Mouse (Mus musculus) layer of hippocampus, postnatal 14 days (tissue): ENCODE measurements around the gene Cacnb2. TPM values are rescaled to one million over a fixed set of nuclear protein-coding genes. Genes with fewer than 3 reads are reported as not detected.

Experiments used
- DNase-seq, 2 experiments: peaks; one replicate each; pipeline ENCODE4 v3.0.0; 2021 to 2022; ENCODE audit warnings: low spot score in 2 of 2, mixed read lengths in 1 of 2
- long read RNA-seq, 2 experiments: library from polyadenylated mRNA; stranded (forward); transcript quantifications; one replicate each; pipeline ENCODE4 v2.0.0; 2021
- total RNA-seq, 2 experiments: library from RNA; stranded (reverse); gene quantifications; 2 replicates each; pipeline ENCODE4 v1.2.3; 2021

Cacnb2 gene
- total RNA-seq: 10 to 100 TPM; 72.3 to 81.4 TPM
- long read RNA-seq, experiment 1, full-length matches to known transcripts: 6 of 21 reads
- long read RNA-seq, experiment 1, partial matches to known transcripts: 13 of 21 reads
- long read RNA-seq, experiment 1, other reads (novel, unspliced or antisense): 2 of 21 reads
- long read RNA-seq, experiment 2, full-length matches to known transcripts: 7 of 26 reads
- long read RNA-seq, experiment 2, partial matches to known transcripts: 11 of 26 reads
- long read RNA-seq, experiment 2, other reads (novel, unspliced or antisense): 8 of 26 reads

DNA sequence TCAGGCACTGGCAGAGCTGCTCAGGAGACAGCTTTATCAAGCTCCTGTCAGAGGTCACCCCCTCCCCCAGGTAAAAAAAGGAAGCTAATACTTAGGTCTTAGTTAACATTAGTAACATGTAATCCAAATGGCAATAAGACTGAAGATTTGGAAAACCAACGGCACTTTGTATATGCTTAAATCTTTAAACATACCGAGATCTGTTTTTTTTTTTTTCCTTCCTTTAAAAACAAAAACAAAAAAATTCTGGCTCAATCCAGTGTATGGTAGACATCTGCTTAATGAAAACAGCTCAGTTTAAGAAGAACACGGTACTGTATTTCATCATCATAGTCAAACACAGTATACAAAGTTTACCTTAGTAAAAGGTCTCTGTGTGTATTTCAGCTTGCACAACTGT is at the start of gene Cacnb2:
Cacnb2 (plus strand) TSS at position 301 of the 400 bp plus-strand sequence.
- DNase-seq: no peak

DNA sequence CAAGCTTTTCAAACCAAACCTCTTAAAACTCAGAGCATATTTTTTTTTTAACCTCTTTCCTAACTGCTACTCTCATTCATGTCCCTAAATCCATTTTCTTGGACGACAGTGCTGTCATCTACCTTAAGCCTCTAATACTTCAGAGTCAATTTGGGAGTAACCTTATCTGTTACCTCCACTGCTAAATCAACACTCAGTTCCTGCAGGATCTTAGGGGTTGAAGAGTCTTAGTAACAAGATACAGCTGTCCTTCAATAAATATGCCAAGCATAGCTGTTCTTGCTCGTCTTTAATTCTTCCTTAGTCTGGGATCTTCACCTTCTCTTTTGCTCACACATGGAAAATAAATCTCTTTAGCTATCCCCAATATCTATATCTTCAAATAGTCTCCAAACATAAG is 34.9 kb upstream of the Cacnb2 start:
- no peak for DNase-seq

DNA sequence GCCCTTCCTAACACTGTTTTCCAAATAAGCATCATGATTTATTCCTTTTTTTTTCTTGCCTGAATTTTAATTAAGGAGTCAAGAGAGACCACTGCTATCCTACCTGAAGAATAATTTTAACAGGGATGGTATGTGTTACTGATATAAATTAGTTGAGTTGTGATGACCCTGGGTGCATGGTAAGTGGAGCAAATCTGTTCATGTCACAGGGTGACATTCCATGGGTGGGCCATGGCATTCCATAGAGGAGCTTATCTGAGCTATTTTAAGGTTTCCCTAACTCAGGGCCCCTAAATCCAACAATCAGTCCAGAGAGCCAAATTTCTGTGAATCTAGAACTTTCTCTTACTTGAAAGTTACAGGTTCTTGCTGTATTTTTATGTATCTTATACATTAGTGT is 31.6 kb upstream of the Cacnb2 start:
- no peak for DNase-seq

DNA sequence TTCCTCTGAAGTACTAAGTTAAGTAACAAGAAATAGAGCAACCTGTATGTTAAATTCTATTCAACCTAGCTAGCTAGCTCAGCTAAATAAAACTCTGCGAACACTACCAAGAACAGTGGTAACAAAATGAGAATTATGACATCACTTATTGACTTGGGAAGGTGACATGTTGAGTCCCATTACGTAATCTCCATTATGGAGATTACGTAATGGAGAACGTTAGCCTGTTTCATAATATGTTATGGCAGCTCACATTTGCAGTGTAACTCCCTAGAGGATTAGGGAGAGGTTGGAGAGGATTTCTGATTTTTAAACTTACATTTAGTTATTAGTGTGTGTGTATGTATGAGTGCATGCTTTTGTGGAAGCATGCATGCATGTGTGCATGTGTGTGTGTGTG is 13.3 kb upstream of the Cacnb2 start:
- no peak for DNase-seq

DNA sequence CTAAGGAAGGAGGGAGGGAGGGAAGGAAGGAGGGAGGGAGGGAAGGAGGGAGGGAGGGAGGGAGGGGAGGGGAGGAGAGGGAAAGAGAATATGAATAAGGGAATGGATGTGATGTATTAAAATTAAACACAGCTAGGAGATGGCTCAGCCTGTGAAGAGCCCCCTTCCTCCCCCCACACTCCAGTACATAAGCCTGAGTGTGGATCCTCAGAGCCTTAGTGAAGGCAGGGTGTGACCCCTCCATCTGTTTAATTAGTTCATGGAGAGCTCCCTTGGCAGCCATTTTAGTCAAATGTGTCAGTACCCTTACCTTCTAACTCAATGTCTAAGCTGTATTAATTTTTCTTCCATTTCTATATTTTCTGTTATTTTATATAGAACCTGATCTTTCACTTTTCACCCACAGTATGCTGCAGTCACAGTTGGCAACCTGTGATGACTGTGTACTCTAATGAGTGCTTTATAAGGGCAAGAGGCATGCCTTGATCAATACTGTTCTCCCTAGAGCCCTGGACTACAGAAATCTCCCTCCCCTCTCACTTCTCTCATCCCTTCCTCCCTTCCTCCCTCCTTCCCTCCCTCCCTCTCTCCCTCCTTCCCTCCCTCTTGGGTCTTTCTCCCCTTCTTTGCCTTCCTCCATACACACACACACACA is 4.9 kb upstream of the Cacnb2 start:
- no peak for DNase-seq

DNA sequence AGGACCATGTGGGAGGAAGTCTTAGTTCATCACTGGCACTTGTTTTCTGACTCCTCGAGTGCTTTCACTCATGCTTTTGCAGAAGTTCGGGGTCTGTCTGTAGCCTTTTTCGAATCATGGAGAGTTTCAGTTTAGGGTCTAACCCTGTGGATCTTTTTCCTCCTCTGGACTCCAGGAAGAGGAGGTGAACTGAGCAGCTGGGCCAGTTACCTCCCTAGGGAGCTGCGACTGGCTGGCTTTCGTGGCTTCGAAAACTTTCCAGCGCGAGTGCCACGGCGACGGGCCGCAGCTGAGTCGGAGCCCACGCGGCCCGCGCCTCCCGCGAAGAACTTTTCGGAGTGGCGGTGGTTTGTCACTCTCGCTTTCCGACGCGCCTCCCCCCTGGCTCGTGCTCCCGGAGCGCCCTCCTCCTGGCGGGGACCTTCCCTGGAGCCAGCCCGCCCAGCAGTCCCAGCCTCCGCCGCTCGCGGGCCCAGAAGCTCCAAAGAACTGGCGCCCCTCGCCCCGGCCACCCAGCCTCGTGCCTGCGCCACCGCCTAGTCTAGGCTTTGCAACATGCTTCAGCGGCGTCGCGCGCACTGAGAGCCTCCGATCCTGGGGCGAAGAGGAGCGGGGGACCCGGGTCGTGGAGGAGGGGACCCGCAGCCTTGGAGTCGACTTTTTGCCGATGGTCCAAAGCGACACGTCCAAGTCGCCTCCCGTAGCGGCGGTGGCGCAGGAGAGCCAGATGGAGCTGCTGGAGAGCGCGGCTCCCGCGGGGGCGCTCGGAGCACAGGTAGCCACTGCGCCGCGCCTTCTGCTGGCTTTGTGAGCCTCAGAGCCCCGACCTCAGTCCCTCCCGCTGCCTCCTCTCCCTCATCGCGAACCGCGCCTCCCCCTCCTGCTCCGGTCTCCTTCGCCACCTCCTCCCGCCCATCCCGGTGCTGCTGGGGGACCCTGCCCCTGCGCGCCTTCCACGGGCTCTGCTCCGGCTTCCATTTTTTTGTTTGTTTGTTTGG is 1.2 kb downstream of the Cacnb2 start:
- DNase-seq: peak; percentile 67 to 74

DNA sequence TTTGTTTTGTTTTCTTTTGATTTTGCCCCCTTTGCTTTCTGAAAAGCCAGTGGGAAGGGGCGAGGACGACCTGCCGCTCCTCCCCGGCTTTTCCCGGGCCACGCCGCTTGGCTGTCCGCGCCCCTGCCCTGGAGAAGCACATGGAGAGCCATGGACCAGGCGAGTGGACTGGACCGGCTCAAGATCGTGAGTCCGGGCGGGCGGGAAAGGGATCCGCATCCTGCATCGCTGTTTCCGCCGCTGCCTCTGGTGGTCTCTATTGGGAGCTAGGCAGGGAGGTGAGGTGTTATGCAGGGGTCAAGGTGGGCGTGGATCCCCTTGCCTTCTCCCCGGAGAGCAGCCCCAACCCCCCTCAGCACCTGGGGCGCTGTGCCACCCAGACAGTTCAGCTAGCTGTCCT is 1.9 kb downstream of the Cacnb2 start:
- DNase-seq: peak in 1 of 2 experiments; percentile 37

DNA sequence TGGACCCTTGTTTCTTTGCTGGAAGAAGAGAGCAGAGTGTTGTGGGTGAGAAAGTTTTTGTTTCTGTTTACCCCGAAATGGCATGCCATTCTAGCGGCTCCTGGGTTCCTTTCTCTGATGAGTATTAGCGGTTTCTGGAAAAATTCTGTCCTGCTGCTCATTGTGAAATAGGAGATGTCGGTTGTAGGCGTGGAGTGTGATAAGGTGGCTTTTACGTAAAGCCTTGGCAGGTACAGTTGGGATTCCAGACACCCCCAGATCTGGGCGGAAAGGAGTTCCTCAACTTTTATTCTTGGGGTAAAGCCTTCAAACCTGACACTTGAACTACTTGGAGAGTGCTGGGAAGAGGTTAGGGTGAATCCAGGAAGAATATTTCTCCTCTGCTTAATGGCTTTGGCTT is 2.3 kb downstream of the Cacnb2 start:
- DNase-seq: no peak

DNA sequence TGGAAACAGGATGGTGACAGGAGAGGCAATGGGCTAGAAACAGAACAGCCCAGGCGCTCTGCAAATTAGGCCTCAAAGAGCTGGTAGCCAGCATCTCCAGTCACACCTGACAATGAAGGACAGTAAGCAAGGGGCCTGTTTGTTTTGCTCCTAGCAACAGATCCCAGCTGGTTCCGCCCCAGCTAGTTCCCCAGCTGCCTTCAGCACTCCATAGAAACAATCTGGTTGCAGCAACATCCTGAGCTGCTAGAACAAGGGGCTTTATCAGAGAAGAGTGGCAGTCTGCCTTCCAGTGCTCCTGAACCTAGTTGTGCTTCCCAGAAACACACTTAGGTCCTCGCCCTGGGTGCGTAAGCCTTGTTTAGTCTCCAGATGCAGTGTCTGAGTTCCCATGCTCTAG is 5.7 kb downstream of the Cacnb2 start:
- DNase-seq: peak; percentile 38 to 41

DNA sequence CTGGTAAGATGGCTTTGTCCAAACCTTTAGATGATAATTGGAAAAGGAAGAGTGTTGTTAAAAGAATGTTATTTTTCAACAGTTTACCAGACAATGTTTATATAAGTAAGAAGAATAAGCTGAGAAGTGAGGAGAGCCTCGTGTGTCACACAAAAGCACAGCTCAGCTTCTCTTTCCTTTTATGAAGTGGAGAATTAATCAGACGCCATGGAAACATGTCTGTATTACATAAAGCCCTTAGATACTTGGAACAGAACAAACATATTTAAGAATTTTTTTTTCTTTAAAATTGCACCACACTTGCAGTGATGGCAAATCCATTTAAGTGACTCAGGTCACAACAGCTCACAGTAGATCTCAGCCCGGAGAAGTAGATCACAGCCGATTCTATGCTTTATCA is 9.8 kb downstream of the Cacnb2 start:
- DNase-seq: no peak

DNA sequence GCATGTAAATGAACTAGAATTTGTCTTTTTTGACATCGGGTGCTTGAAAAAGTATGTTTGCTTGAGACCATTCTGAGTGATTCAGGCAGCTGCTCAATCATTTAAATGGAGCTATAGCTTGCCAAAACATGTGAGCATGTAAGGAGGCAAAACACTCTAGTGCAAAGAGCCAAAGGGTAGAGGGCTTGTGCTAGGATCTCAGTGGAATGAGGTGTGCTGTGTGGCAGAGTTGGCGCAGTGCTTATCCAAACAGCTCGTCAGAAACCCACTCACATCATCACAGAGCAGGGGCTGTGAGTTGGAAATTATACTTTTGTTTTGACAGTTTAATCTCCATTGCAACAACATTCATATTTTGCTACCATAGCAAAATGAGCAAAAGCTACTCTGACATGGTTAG is 13.5 kb downstream of the Cacnb2 start:
- DNase-seq: no peak

DNA sequence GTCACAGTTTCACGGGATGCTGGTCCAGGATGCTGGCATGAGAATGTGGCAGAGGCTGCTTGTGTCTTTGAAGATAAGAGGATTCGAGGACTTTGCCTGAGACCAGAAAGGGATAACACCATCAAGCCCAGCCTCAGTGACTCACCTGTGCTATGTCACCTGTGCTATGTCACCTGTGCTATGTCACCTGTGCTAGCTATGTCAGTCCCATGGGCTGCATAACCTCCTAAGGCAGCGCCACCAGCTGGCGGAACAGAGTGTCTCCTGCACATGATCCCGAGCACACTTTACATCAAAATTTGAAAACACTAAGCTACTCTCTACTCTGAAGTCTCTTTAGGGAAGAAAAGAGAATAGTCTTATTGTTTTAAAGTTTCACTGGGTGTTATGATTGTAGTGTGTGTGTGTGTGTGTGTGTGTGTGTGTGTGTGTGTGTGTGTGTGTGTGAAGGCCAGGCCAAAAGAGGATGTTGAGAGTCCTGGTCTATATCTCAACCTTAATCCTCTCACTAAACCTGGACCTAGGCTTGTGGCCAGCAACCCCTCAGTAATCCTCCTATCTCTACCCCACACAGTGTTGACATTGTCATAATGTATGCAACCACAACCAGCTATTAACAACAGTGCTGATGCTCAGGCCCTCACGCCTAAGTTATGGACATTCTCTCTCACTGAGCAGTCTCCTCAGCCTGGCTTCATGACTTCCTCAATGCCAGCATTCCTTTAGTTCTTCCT is 17.4 kb downstream of the Cacnb2 start:
- no peak for DNase-seq

DNA sequence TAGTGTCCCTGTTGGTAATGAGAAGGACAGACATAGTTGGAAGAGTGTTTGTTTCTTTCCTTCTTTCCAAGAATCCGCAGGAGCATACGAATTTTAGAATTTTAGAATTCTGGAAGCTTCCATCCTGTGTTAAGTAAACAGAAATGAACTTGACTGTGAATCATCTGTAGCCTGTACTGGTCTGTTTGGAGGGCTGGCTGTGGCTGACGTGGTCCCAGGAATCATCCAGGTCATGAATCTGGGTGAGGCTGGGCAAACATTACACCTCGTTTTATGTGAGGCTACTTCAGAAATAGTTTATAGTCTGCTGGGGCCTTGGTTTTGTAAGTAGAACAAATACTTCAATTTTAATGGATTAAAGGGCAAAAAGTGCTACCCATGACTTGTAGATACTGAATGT is 18.0 kb downstream of the Cacnb2 start:
- DNase-seq: no peak

DNA sequence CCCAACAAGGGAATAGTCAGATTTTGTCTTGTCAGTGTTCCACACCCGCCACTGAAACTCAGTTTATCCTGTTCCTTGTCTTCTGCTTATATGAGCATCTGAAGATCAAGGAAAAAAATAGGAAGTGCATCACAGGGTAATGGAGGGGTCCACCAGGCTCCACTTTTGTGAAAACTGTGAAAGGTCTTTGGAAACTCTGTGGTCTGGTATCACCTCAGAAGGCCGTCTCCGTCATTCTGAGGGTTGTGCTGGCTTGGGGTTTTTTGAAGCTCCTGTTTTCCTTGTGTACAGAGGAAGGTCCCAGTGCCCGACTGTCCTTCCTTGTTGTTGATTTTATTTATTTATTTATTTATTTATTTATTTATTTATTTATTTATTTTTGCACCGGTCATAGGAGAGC is 20.9 kb downstream of the Cacnb2 start:
- no peak for DNase-seq

DNA sequence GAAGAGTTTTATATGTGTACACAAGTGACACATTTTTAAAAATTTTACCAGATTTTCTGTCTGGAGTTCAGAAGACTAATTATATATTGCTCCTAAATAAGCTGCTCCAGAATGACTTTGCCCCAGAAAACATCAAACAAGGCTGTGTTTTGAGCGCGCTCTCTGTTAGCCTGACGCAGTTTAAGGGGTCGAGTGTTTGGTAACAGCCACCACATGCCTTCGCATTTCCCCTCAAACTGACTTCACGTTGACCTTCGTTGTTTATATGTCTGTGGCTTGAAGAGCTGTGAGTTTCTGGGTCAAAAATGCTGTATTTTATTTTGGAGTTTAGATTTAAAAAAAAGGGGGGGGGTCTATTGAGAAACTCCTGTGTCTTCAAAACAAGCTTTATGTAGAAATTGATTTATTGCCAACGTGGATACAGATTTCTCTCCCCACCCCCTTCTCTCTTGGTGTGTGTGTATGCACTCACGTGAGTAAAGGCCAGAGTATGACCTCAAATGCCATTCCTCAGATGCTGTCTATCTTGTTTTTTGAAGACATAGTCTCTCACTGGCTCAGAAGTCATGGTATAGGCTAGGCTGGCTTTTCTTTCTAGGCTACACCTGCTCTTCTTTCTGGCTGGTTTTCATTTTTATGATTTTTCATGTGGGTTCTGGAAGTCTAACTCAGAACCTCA is 27.1 kb downstream of the Cacnb2 start:
- no peak for DNase-seq

DNA sequence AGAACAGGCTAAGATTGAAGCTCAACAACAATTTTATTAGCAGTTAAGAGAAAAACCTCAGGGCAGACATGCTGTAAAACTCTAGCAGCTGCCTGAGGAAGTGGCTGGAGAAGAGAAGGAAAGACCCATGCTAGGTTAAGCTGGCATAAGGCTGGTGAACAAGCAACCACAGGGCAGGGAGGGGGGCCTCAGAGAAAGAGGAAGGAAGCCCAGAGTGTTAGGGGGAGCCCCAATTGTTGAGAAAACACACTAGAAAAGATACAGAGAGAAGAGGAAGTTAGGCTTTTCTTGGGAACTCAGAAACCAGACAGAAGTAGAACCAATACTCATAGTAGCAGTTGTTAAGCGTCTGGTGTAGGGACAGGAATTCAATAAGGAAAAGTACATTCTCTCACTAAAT is 28.7 kb downstream of the Cacnb2 start:
- DNase-seq: no peak

DNA sequence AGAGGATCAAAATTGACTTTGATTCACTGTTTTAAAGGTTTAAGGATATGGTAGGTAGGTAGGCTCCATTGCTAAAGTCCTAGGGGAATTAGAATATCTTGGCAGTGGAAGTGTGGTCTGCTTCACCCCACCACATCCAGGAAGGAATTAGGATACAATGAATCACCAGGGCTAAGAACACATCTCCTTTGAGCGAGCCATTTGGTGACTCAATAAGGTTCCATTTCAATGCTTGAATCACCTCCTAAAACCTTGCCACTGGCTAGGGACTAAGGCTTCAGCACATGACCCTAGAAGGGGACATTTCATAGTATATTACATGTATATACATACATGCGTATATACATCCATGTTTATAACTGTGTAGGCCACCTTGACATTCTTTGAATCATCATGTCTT is 30.3 kb downstream of the Cacnb2 start:
- no peak for DNase-seq

DNA sequence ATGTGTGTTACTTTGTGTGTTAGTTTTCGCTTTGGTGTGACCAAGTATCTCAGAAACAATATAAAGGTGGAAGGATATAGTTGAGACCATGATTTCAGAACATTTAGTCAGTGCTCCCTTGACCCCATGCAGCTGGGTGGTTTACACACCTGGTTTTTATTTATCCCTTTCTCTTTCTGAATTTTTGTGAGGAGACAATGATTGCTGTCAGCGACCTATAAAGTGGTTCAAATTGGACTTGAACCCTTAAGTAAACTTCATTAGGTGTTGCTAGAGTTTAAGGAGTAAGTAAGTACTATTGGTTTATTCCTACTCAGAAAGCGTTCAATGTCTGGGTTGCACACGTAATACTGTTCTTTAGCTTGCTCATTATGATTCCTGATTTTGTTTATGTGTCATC is 36.4 kb downstream of the Cacnb2 start:
- DNase-seq: no peak

DNA sequence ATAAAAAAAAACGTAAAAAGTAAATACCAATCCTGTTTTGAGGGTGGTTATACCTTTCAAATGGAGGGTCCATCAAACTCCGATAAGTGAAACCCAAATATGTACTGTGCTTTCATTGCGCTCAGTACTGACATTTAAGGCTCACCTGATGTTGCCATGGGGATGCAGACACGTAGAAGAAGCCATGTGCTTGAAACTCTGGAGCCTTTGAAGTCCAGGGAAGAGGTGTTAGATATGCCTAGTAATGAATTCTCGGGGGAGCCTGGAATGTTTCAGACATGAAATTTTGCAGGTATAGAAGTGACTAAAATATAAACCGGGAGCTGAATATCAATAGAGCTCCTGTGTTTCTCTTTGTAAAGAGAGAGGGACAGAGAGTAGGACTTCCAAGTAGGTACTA is 37.0 kb downstream of the Cacnb2 start:
- DNase-seq: no peak

DNA sequence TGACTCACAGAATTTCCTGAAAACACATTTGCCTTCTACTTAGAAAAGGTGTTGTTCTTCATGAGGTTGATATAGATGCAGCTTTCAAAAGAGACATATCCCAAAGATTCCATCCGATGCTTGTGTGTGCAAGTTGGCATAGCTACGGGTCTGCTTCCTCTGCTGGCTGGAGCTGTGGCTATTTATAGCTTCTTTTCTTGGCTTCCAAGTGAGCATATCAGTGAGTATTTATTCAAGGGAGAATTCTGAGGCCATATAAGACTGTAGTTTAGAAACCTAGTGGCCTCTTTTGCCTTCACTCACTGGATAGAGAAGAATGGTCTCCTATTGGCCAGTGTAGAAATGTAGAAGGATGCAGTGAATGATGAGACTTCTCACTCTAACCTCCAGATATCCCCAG is 38.2 kb downstream of the Cacnb2 start:
- no peak for DNase-seq

DNA sequence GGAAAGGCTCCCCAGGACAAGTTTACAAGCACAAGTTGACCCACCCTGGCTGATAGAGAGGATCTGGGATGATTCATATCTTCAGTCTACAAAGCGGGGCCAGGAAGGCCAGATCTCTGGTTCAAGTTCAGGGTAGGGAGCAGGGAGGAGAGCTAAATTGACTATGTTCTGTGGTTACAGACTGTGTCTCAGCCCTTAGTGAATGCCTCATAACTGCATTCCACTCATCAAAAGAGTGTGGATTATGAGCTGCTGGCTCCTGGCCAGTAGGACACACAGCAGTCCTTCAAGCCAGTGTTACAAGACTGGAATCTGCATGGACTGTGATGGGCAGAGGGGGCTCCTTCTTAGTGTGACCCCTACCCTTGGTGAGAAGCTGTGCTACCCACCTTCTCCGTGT is 48.4 kb downstream of the Cacnb2 start:
- DNase-seq: no peak
